Mouse (Mus musculus): ENCODE data around the gene Usp30. TPM values are rescaled to one million over a fixed set of nuclear protein-coding genes. Genes with fewer than 3 reads are reported as not detected.

Gene Usp30
- polyA plus RNA-seq, 1 experiment from 2014 or later: 15.5 TPM

- no peaks in the 10 kb centered on the region for H3K36me3 ChIP-seq
- H3K4me1 ChIP-seq: peaks cover 22% of the 10 kb centered on the region
- 79% methylated on average over 1 of the region's 1 CpGs for WGBS
- no peaks in the 10 kb centered on the region for H3K9me3 ChIP-seq (replicated peaks)
- no peaks in the 10 kb centered on the region for H3K27me3 ChIP-seq (ENCODE audit: low read depth, poor library complexity, severe bottlenecking)
- DNase-seq (ENCODE audit: low spot score): no peak
- H3K27ac ChIP-seq: no peak overlapping the region
- no peak overlapping the region for H3K4me3 ChIP-seq
These were observed 20.1 kb upstream of the Usp30 start for GRCm38 (mm10) chr5:114045134-114045533.

GRCm38 (mm10) chr5:114046151-114046550 is 19.1 kb upstream of the Usp30 start:
- H3K4me3 ChIP-seq: no peak overlapping the region
- H3K4me1 ChIP-seq: peaks cover 14% of the 10 kb centered on the region
- H3K27me3 ChIP-seq (ENCODE audit: low read depth, poor library complexity, severe bottlenecking): no peaks in the 10 kb centered on the region
- WGBS: 78% methylated on average over 3 of the region's 3 CpGs
- H3K27ac ChIP-seq: no peak overlapping the region
- no peaks in the 10 kb centered on the region for H3K9me3 ChIP-seq (replicated peaks)
- H3K36me3 ChIP-seq: no peaks in the 10 kb centered on the region
- DNase-seq (ENCODE audit: low spot score): no peak

DNA sequence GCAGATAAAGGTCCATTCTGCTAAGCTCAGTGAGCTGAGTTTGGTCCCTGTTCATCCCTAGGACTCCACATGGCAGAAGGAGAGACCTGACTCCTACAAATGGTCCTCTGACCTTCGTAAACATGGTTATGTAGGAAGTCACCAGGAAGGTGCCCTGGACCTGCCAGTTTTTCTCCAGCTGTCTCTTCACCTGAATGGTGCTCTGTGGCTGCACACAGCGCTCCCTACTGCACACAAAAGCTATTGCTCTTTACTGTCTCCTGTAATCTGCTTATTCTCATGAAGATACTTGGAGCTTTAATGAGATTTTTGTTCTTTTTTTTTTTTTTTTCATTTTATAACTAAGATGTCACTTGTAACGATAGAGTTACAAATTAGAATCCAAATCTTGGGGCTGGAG is 18.7 kb upstream of the Usp30 start:
- WGBS: 58% methylated on average over 3 of the region's 3 CpGs
- Histone ChIP-seq H3K27ac (no peak overlapping the region), H3K4me1 (peaks cover 11% of the 10 kb centered on the region), H3K4me3 (no peak overlapping the region), H3K36me3 (no peaks in the 10 kb centered on the region), H3K27me3 (ENCODE audit: low read depth, poor library complexity, severe bottlenecking) (no peaks in the 10 kb centered on the region), H3K9me3 (replicated peaks) (no peaks in the 10 kb centered on the region)
- no peak for DNase-seq (ENCODE audit: low spot score)

DNA sequence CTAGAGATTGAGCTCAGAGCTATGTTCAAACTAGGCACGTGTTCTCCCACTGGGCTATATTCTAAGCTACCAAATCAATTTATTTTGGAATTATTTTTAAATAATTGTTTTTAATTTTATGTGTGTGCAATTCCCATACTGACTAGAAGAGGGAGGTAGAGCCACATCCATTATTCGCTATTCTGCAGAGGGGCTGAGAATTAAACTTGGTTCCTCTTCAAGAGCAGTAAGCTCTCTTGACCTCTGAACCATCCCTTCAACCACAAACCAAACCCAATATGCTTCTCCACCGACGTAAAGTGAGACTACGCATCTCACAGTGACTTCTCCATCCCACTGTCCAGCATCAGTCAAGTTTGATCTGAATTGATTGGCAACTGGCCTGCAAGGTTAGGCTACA is 18.1 kb upstream of the Usp30 start:
- 86% methylated on average over 5 of the region's 5 CpGs for WGBS
- Histone ChIP-seq H3K27me3 (ENCODE audit: low read depth, poor library complexity, severe bottlenecking) (no peaks in the 10 kb centered on the region), H3K36me3 (no peaks in the 10 kb centered on the region), H3K4me1 (peaks cover 9% of the 10 kb centered on the region), H3K9me3 (replicated peaks) (no peaks in the 10 kb centered on the region), H3K4me3 (no peak overlapping the region), H3K27ac (no peak overlapping the region)
- DNase-seq (ENCODE audit: low spot score): no peak

DNA sequence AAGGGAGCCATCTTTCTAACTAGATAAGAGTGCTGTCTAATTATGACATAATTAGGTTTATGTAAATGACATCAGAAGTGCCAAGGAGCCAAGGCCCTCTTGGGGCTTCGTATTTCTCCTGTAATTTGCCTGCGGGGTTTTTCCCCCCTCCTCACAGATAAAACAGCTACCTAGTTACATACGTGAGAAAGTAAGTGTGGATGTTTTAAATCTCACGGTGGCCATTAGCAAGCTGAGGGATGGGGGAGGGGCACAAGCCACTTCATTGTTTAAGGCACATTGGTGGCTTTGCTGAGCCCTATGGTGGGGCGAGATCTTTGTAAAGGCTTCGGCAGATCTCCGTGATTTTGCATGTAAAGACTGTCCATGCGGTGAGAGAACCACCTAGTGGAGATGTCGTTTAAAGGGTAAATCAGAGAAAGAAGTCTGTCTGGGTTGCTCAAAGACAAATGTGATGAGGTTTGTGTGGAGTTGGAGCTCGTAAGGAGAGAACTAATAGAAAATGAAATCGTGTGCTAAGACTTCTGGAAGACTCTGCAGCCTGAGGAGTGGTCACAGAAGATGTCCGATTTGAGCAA is 16.4 kb upstream of the Usp30 start:
- no peak for DNase-seq (ENCODE audit: low spot score)
- no peaks in the 10 kb centered on the region for H3K9me3 ChIP-seq (replicated peaks)
- H3K4me3 ChIP-seq: no peak overlapping the region
- WGBS: 67% methylated on average over 12 of the region's 12 CpGs
- H3K36me3 ChIP-seq: no peaks in the 10 kb centered on the region
- H3K4me1 ChIP-seq: peaks cover 15% of the 10 kb centered on the region
- H3K27ac ChIP-seq: no peak overlapping the region
- no peaks in the 10 kb centered on the region for H3K27me3 ChIP-seq (ENCODE audit: low read depth, poor library complexity, severe bottlenecking)

- no peaks in the 10 kb centered on the region for H3K9me3 ChIP-seq (replicated peaks)
- H3K36me3 ChIP-seq: no peaks in the 10 kb centered on the region
- peak overlapping the region; percentile 31; the same call in 1 of the 2 replicates for H3K4me3 ChIP-seq
- peak overlapping the region; percentile 58; the same call in 1 of the 2 replicates for H3K27ac ChIP-seq
- peak; percentile 89 for DNase-seq (ENCODE audit: low spot score)
- peaks cover 15% of the 10 kb centered on the region for H3K4me1 ChIP-seq
- 37% methylated on average over 9 of the region's 9 CpGs for WGBS
- H3K27me3 ChIP-seq (ENCODE audit: low read depth, poor library complexity, severe bottlenecking): no peaks in the 10 kb centered on the region
These were observed 13.0 kb upstream of the Usp30 start for GRCm38 (mm10) chr5:114052246-114052761.

- WGBS: 80% methylated on average over 9 of the region's 9 CpGs
- DNase-seq (ENCODE audit: low spot score): no peak
- no peaks in the 10 kb centered on the region for H3K27me3 ChIP-seq (ENCODE audit: low read depth, poor library complexity, severe bottlenecking)
- H3K4me3 ChIP-seq: no peak overlapping the region
- H3K27ac ChIP-seq: no peak overlapping the region
- no peaks in the 10 kb centered on the region for H3K36me3 ChIP-seq
- H3K9me3 ChIP-seq (replicated peaks): no peaks in the 10 kb centered on the region
- H3K4me1 ChIP-seq: peaks cover 9% of the 10 kb centered on the region
These were observed 8.0 kb upstream of the Usp30 start for GRCm38 (mm10) chr5:114057129-114057731.

DNA sequence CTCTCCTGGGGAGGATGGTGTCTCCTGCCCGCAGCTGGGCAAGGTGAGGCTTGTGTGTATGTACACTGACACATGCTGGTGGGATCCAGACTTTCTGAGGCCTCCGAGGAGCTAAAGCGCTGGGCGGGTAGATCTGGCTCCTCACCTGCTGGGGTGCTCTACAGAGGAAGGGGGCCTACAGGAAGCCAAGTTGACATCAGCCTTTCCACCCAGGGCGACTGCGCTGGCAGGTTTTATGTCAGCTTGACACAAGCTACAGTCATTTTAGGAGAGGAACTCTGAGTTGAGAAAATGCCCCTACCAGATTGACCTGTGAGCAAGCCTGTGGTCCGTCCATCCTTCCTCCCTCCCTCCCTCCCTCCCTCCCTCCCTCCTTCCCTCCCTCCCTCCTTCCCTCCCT is 3.6 kb upstream of the Usp30 start:
- H3K27ac ChIP-seq: no peak overlapping the region
- no peak overlapping the region for H3K4me3 ChIP-seq
- H3K4me1 ChIP-seq: peaks cover 10% of the 10 kb centered on the region; the same call in 1 of the 2 replicates
- H3K36me3 ChIP-seq: no peaks in the 10 kb centered on the region
- H3K27me3 ChIP-seq (ENCODE audit: low read depth, poor library complexity, severe bottlenecking): no peaks in the 10 kb centered on the region
- WGBS: 47% methylated on average over 7 of the region's 7 CpGs
- no peak for DNase-seq (ENCODE audit: low spot score)
- no peaks in the 10 kb centered on the region for H3K9me3 ChIP-seq (replicated peaks)

- no peak for DNase-seq (ENCODE audit: low spot score)
- Histone ChIP-seq H3K27ac (no peak overlapping the region), H3K36me3 (no peaks in the 10 kb centered on the region), H3K4me3 (no peak overlapping the region), H3K9me3 (replicated peaks) (no peaks in the 10 kb centered on the region), H3K4me1 (peaks cover 10% of the 10 kb centered on the region; the same call in 1 of the 2 replicates), H3K27me3 (ENCODE audit: low read depth, poor library complexity, severe bottlenecking) (no peaks in the 10 kb centered on the region)
- 82% methylated on average over 4 of the region's 4 CpGs for WGBS
These were observed 1.3 kb upstream of the Usp30 start for GRCm38 (mm10) chr5:114063958-114064357.

GRCm38 (mm10) chr5:114066601-114067000 is 1.3 kb downstream of the Usp30 start:
- Histone ChIP-seq H3K27ac (no peak overlapping the region), H3K36me3 (no peaks in the 10 kb centered on the region), H3K4me1 (peaks cover 8% of the 10 kb centered on the region; the same call in 1 of the 2 replicates), H3K9me3 (replicated peaks) (no peaks in the 10 kb centered on the region), H3K4me3 (no peak overlapping the region), H3K27me3 (ENCODE audit: low read depth, poor library complexity, severe bottlenecking) (no peaks in the 10 kb centered on the region)
- DNase-seq (ENCODE audit: low spot score): no peak
- 45% methylated on average over 6 of the region's 6 CpGs for WGBS

DNA sequence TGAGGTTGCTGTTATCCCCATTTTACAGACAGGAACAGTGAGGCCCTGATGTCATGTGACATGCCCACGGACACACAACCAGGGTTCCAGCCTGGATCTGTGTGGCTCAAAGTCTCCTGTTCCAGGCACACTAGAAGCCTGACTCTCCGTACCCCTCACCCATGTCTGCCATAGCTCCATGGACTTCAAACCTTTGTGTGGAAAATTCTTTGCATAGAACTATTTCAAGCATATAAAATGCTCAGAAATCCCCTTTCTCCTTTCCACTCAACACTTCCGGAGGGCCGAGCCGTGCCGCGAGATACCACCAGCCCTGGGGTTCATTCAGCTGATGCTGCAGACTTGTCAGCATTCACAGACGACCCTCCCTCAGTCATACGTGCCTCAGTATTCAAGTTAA is 2.3 kb downstream of the Usp30 start:
- WGBS: 85% methylated on average over 9 of the region's 9 CpGs

GRCm38 (mm10) chr5:114067982-114068381 is 2.7 kb downstream of the Usp30 start:
- Histone ChIP-seq H3K4me3 (no peak overlapping the region), H3K36me3 (no peaks in the 10 kb centered on the region), H3K27me3 (ENCODE audit: low read depth, poor library complexity, severe bottlenecking) (no peaks in the 10 kb centered on the region), H3K4me1 (peaks cover 11% of the 10 kb centered on the region; the same call in 1 of the 2 replicates), H3K9me3 (replicated peaks) (no peaks in the 10 kb centered on the region), H3K27ac (no peak overlapping the region)
- 74% methylated on average over 9 of the region's 9 CpGs for WGBS
- DNase-seq (ENCODE audit: low spot score): no peak

More for the DNA sequence above, 2.3 kb downstream of the Usp30 start:
- no peaks in the 10 kb centered on the region for H3K9me3 ChIP-seq (replicated peaks)
- DNase-seq (ENCODE audit: low spot score): no peak
- H3K4me1 ChIP-seq: peaks cover 11% of the 10 kb centered on the region; the same call in 1 of the 2 replicates
- no peaks in the 10 kb centered on the region for H3K27me3 ChIP-seq (ENCODE audit: low read depth, poor library complexity, severe bottlenecking)
- no peak overlapping the region for H3K4me3 ChIP-seq
- H3K36me3 ChIP-seq: no peaks in the 10 kb centered on the region
- H3K27ac ChIP-seq: no peak overlapping the region

GRCm38 (mm10) chr5:114070858-114071257 is 5.6 kb downstream of the Usp30 start:
- DNase-seq (ENCODE audit: low spot score): no peak
- Histone ChIP-seq H3K4me1 (peaks cover 11% of the 10 kb centered on the region; the same call in 1 of the 2 replicates), H3K36me3 (no peaks in the 10 kb centered on the region), H3K9me3 (replicated peaks) (no peaks in the 10 kb centered on the region), H3K27me3 (ENCODE audit: low read depth, poor library complexity, severe bottlenecking) (no peaks in the 10 kb centered on the region), H3K27ac (no peak overlapping the region), H3K4me3 (no peak overlapping the region)
- 90% methylated on average over 4 of the region's 4 CpGs for WGBS
